Mouse (Mus musculus): Measurements from ENCODE around the gene Hist1h4b.

- TF ChIP-seq CTCF (IDR thresholded peaks at IDR 0.05; ENCODE audit: control insufficient read depth, insufficient read depth, insufficient read length): no peak
- no peak for TF ChIP-seq MYOG (IDR thresholded peaks at IDR 0.05; ENCODE audit: control insufficient read depth, extremely low read depth, insufficient read length)
- TF ChIP-seq USF1 (IDR thresholded peaks at IDR 0.05; ENCODE audit: low read depth): no peak
- TF ChIP-seq MAX (IDR thresholded peaks at IDR 0.05): no peak
- no peak for TF ChIP-seq CEBPB (IDR thresholded peaks at IDR 0.05; ENCODE audit: low read depth)
- TF ChIP-seq FOSL1 (IDR thresholded peaks at IDR 0.05; ENCODE audit: insufficient read depth, low read length, poor library complexity, severe bottlenecking): no peak
- no peak for TF ChIP-seq MYOD1 (IDR thresholded peaks at IDR 0.05; ENCODE audit: control insufficient read depth, insufficient read length, low read depth)
Observed at GRCm38 (mm10) chr13:23760972-23761864, 4.4 kb downstream of the Hist1h4b start, which contains the start of gene Hist1h4a.

All from C2C12 (cell line).